Mouse (Mus musculus) ZHBTc4 (cell line): ENCODE measurements around the gene Gar1.

Experiments used
- DNase-seq: peaks from one replicate; pipeline ENCODE4 v3.0.0-alpha.2; 2011; ENCODE audit warnings: low read depth, low spot score

Gene Gar1

GRCm38 (mm10) chr3:129831035-129831568, at the start of gene Gar1:
TSS of gene Gar1 (minus strand) at chr3:129831396.
- DNase-seq = peak; percentile 98

DNA sequence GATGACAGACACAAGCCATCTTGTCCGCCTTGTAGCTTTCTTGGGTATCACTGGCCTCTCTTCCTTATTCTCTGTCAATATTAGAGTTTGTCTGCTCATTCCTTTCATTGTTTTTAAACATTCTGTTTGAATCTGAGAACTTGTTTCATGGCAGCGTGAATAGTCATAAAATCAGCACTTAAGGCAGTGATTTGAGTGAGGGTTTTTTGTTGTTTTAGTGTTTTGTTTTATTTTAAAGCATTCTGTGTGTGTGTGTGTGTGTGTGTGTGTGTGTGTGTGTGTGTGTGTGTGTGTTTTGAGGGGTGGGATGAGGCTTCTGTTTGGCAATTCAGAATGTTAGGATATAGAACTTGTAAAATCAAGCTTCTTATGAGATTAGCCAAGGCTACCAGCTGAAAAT, 48.7 kb upstream of the Gar1 start:
- no peak for DNase-seq

- peak; percentile 75 for DNase-seq
These were observed 48.0 kb upstream of the Gar1 start for GRCm38 (mm10) chr3:129879131-129879757.

DNA sequence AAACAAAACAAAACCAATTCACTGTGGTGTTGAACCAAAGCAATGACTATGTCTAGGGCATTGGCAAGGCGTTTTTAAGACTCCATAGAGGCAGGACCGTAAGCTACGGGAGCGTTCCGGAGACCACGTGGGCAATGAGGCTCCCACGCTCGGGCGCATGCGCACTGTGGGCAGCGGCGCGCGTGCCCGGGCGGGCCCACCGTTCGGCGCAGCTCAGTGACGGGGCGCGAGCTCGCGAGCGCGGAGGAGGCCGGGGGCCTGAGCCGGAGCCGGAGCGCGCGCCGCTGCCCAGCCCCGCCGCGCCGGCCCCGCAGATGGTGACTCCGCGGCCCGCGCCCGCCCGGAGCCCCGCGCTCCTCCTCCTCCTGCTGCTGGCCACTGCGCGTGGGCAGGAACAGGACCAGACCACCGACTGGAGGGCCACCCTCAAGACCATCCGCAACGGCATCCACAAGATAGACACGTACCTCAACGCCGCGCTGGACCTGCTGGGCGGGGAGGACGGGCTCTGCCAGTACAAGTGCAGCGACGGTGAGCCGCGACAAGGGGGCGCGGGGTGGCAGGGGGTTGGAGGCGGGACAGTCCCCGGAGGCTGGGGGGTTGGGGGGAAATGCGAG, 47.3 kb upstream of the Gar1 start, which contains the start of gene Pla2g12a:
Gene Pla2g12a (plus strand): TSS at position 202 of the 617 bp plus-strand sequence.
- DNase-seq = peak; percentile 92

GRCm38 (mm10) chr3:129877327-129877726, 46.1 kb upstream of the Gar1 start:
- DNase-seq = no peak

GRCm38 (mm10) chr3:129863698-129864097, 32.5 kb upstream of the Gar1 start:
- peak; percentile 83 for DNase-seq

- DNase-seq = peak; percentile 38
These were observed 31.4 kb upstream of the Gar1 start for GRCm38 (mm10) chr3:129862592-129862991.

- DNase-seq = no peak
These were observed 15.7 kb upstream of the Gar1 start for GRCm38 (mm10) chr3:129846846-129847245.

DNA sequence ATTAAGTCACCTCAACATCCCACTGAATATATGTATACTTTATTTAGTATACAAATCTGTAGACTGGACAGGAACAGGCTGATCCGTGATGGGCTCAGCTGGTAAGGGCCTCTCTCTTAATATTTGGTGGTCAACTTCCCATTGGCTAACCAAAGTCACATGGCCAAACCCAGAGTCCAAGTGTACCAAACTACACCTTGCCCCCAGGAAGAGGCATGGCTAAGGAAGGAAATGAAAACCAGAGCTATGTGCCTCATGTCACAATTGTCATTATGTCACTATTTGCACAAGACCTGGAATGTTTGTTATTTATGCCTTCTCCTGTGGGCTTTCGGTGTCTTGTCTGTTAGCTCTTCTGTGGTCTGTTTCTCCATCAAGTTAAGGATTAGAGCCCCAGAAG, 14.7 kb upstream of the Gar1 start:
- no peak for DNase-seq

DNA sequence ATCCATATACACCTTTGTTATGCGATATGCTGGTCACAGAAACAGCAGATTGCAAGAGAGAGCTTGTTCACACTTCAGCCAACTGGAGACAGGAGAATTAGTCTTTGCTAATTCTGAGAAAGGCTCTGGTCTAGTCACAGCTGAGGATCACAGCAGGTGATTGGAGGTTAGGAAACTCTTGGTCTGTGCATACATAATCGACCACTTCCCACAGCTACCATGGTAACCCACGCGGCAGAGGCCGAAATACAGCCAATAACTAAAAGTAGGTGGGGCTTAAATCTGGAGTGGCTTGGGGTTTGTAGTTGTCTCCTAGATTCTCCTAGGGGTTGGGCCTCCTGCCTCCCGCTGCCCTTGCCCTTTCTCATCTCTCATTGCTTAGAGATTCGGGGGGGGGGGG, 6.8 kb upstream of the Gar1 start:
- DNase-seq = peak; percentile 82

DNA sequence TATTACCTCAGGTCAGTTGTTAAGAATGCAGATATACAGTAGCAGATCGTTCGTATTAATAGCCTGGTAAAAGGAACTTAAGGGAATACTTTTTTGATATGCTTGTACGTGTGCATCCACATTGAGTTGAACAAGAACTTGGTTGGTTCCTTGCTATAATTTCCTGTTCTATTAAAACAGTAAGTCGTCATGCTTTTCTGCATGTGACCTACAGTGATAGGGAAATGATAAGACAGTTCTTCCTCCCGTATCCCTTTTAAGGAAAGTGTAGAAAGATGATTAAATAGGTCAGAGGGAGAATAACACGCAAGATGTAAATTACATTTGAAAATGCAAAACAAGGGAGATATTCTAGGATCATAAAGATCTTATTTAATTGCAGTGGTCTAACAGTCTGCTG, 5.8 kb upstream of the Gar1 start:
- no peak for DNase-seq

DNA sequence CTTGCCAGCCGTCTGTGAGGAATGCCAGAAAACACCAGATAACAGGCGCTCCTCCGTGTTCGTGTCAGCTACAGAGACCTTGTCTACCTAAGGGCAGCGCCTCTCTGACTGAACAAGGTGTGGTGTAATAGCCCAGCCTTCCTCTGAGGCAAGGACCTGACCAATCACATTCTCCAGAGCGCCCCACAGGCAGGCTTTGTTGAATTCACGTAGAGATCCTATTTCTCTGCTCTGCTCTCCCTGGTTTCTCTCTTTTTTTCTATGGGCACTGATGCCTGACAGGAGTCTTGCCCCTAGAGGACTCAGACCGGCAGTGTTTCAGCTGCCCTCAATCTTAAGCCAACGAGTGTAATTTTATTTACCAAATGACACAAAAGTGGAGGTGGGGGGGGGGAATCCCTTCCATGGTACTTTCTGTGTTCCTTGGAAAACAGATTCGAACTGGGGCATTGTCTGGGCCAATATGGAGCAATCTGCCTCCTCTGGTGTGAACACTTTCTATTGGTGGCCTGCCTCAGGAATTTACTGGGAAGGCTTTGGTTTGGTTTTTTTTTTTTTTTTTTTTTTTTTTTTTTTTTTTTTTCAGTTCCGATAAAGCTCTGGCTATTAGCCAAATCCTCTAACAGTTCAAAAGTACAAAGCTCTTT, 5.0 kb upstream of the Gar1 start:
- DNase-seq = peak; percentile 47

GRCm38 (mm10) chr3:129835388-129835934, 4.3 kb upstream of the Gar1 start, which contains the start of gene Cfi:
TSS of gene Cfi (plus strand) at chr3:129835884.
- DNase-seq = no peak

GRCm38 (mm10) chr3:129830626-129831025, 570 bp downstream of the Gar1 start:
- DNase-seq = no peak

DNA sequence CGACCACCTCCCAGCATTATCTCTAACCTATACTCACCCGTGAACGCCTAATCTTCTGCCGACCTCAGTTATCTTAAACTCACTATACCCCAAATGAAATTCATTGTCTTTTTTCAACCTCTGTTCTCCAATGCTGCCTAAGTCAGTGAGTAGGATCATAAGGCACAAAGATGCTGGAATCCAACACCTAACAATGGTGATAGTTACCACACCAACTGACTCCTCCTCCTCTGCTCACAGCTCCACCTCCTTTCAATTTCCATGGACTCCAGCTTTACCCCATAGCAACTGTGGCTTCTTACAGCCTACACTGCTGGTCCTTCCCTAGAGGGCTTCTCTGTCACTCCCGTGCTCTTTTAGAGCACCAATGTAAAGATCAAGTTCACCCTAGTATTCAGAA, 3.5 kb downstream of the Gar1 start:
- peak; percentile 39 for DNase-seq

DNA sequence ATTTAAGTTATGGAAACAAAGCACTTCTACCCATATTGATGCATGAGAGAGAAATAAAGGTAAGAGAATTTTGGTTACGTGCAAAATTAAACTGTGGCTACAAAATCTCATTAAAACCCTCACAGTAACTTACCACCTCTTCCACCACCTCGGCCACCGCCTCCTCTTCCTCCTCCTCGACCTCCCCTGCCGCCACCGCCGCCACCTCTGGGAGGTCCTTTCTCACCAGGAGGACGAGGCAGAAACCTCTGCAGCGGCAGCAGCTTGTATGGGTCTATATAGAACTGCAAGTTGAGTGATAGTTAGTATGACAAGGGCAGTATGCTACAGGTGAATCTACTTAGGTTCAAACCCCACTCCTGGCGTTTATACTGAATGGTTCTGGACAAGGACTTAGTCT, 4.5 kb downstream of the Gar1 start:
- no peak for DNase-seq

- DNase-seq = no peak
These were observed 6.3 kb downstream of the Gar1 start for GRCm38 (mm10) chr3:129824891-129825290.

GRCm38 (mm10) chr3:129824146-129824545, 7.0 kb downstream of the Gar1 start:
- no peak for DNase-seq

GRCm38 (mm10) chr3:129823293-129823692, 7.9 kb downstream of the Gar1 start:
- peak; percentile 71 for DNase-seq

DNA sequence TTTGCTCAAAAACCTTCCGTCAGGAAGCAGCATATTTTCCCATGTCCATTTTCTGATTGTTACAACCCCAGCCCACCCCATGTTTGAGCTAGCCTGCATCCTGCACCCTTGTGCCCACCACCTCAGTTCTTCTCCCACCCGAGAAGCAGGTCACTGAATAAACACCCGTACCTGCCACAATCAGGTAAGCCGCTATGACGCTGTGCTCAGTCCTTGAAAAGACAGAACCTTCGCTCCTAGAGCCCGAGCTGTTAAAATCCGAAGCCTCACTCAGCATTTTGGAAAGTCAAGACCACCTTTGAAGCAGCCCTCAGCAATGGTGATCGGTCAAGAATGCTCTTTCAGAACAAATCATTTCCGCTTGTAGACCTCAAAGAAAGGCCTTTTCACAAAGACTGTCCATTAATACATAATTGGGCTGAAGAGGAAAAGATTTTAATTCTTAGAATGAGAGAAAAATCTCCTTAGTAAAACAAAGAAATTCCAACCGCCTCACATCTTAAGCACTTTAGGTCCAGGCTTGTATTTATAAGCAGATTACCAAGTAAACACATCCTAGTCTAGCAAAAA, 8.9 kb downstream of the Gar1 start, which contains the start of gene Rrh:
Gene Rrh (minus strand): TSS at position 382 of the 570 bp plus-strand sequence.
- DNase-seq = no peak

DNA sequence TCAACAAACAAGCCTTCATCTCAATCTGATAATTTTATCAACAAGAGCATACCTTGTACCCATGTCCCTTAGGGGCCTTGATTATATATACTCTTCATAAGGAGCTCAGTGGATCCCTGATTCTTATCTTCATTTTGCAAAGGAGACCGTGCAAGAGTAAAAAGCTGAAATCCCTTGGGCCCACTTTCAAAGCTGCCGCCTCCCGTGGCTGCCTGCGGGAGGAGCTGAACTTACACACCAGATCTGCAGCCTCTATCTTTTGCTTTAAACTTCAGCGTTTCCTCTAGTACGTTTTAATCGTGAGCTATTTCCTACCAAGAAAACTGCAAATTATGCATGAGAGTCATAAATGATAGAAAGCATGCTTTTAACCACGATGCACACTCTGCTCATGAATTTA, 9.5 kb downstream of the Gar1 start:
- no peak for DNase-seq

- no peak for DNase-seq
These were observed 10.3 kb downstream of the Gar1 start for GRCm38 (mm10) chr3:129820847-129821246.
